In genomic region chr8:128487966-128488931, GRCm38 (mm10) we compare ENCODE assay signal across 8 mouse cellular contexts.
DNase-seq lines count a peak whose midpoint lies in the region; ATAC-seq and TF ChIP-seq lines count a peak whose summit lies in the region.

No protein-coding gene starts in this region.

- intact Hi-C loops in heart, adult 2 months (cut with DNase I) = loop anchor here (5.0 kb wide), 3 partner anchors 36 to 1051 kb away; no protein-coding TSS in a partner anchor
- intact Hi-C loops in heart, postnatal 14 days (cut with DNase I) = loop anchor here (1.0 kb wide), 1 partner anchor 126 kb away; no protein-coding TSS in a partner anchor
- intact Hi-C loops in gastrocnemius, postnatal 36 days (cut with DNase I) = no loop called here

- DNase-seq in heart, adult 2 months = peak in 1 of 2 experiments; percentile 23
- no peak for DNase-seq in heart, postnatal 14 days
- peak; percentile 82 for DNase-seq in kidney, adult 11 months
- DNase-seq in thymus, postnatal 14 days = peak; percentile 45
- DNase-seq in gastrocnemius, postnatal 36 days = no peak
- no peak for DNase-seq in layer of hippocampus, adult 9-11 months

- H3K4me2 ChIP-seq in lung, embryonic 15.5 days = no peak overlapping the region

- no peak for TF ChIP-seq EP300 in heart, adult 2 months (IDR thresholded peaks at IDR 0.05; ENCODE audit: insufficient read depth, low read depth, low read length)

- H3K4me1 ChIP-seq in heart, adult 2 months (ENCODE audit: control insufficient read depth, insufficient read depth, low read length) = peaks cover 24% of the 10 kb centered on the region
- H3K4me1 ChIP-seq in bone marrow, adult 2 months (ENCODE audit: control insufficient read depth, insufficient read depth, low read length) = peaks cover 1% of the 10 kb centered on the region; the same call in 1 of the 2 replicates
- peaks cover 27% of the 10 kb centered on the region for H3K4me1 ChIP-seq in lung, embryonic 15.5 days

- 39% methylated on average over 10 of the region's 10 CpGs for WGBS in heart, adult 2 months
- WGBS in bone marrow, adult 2 months = 17% methylated on average over 10 of the region's 10 CpGs
- 31% methylated on average over 10 of the region's 10 CpGs for WGBS in lung, embryonic 15.5 days

- no peak overlapping the region for H3K4me3 ChIP-seq in heart, adult 2 months
- H3K4me3 ChIP-seq in bone marrow, adult 2 months (replicated peaks; ENCODE audit: control insufficient read depth, low read depth, low read length) = no peak overlapping the region
- H3K4me3 ChIP-seq in lung, embryonic 15.5 days = no peak overlapping the region

- H3K79me2 ChIP-seq in heart, adult 2 months (replicated peaks; ENCODE audit: control insufficient read depth, insufficient read depth, low read length) = no peaks in the 10 kb centered on the region

- ATAC-seq in lung, embryonic 15.5 days (ENCODE audit: borderline replicate concordance, extremely low read depth, low FRiP score, low TSS enrichment) = peak; percentile 44; the same call in 1 of the 2 replicates

- 0 out of 2 replicates have a peak, but pooled peaks have one; percentile 9 for TF ChIP-seq CTCF in heart, adult 2 months (IDR thresholded peaks at IDR 0.05)
- TF ChIP-seq CTCF in bone marrow, adult 2 months (IDR thresholded peaks at IDR 0.05; ENCODE audit: control insufficient read depth, insufficient read depth, low read length) = no peak

- H3K9ac ChIP-seq in heart, adult 2 months (ENCODE audit: low read depth, low read length) = no peak overlapping the region
- H3K9ac ChIP-seq in lung, embryonic 15.5 days = no peak overlapping the region

- peak overlapping the region; percentile 51 for H3K27ac ChIP-seq in heart, adult 2 months
- peak overlapping the region; percentile 70 for H3K27ac ChIP-seq in bone marrow, adult 2 months (ENCODE audit: control insufficient read depth, insufficient read depth, low read depth, low read length, poor library complexity)
- peak overlapping the region; percentile 53; the same call in 1 of the 2 replicates for H3K27ac ChIP-seq in lung, embryonic 15.5 days

- peaks cover 76% of the 10 kb centered on the region for H3K36me3 ChIP-seq in heart, adult 2 months (ENCODE audit: control insufficient read depth, insufficient read depth, low read length)
- H3K36me3 ChIP-seq in lung, embryonic 15.5 days = peaks cover 10% of the 10 kb centered on the region; the same call in 1 of the 2 replicates

- no peak for TF ChIP-seq POLR2A in heart, adult 2 months (IDR thresholded peaks at IDR 0.05; ENCODE audit: insufficient read depth, low read depth, low read length)
- no peak for TF ChIP-seq POLR2A in bone marrow, adult 2 months (IDR thresholded peaks at IDR 0.05; ENCODE audit: borderline replicate concordance, control insufficient read depth, low read depth, low read length)

- H3K27me3 ChIP-seq in heart, adult 2 months (ENCODE audit: control insufficient read depth, insufficient read depth, low read length) = no peaks in the 10 kb centered on the region
- H3K27me3 ChIP-seq in lung, embryonic 15.5 days = no peaks in the 10 kb centered on the region

- no peaks in the 10 kb centered on the region for H3K9me3 ChIP-seq in lung, embryonic 15.5 days

Comparison
In these comparisons a context has a peak if more than half of its experiments do, and no peak if none do; other contexts are left out.
1. DNase-seq: peak in kidney, adult 11 months (single experiment) and thymus, postnatal 14 days (single experiment); none in heart, postnatal 14 days (0 of 2), gastrocnemius, postnatal 36 days (0 of 2) and layer of hippocampus, adult 9-11 months (single experiment).
2. Peak in every context shown above with its lines, with median percentiles within 50 percentile points of each other: H3K27ac ChIP-seq.